In genomic region chr3:139041921-139042320, GRCm38 (mm10) we compare ENCODE assay signal across 12 mouse cellular contexts. TPM values are rescaled to one million over a fixed set of nuclear protein-coding genes. Genes with fewer than 3 reads are reported as not detected.
DNase-seq lines count a peak whose midpoint lies in the region; ATAC-seq and TF ChIP-seq lines count a peak whose summit lies in the region.
"Had no signal": no experiment of that assay in that cellular context is flagged by ENCODE, and none has a peak within 500 bp of the region (broad histone marks: within the 10 kb centered on the region; RNA-seq: fewer than 3 reads in every experiment).

No protein-coding gene starts in this region.

- ATAC-seq in liver, embryonic 15.5 days (ENCODE audit: insufficient read depth) = peak; percentile 56
- no peak for ATAC-seq in liver, embryonic 11.5 days (replicated peaks; ENCODE audit: low FRiP score)
- ATAC-seq in liver, embryonic 16.5 days (ENCODE audit: low read depth) = 0 out of 2 replicates have a peak, but pooled peaks have one; percentile 41

- H3K9me3 ChIP-seq in liver, embryonic 15.5 days (replicated peaks) = no peaks in the 10 kb centered on the region
- no peaks in the 10 kb centered on the region for H3K9me3 ChIP-seq in liver, embryonic 11.5 days (ENCODE audit: control insufficient read depth, low read length)
- no peaks in the 10 kb centered on the region for H3K9me3 ChIP-seq in liver, embryonic 16.5 days (replicated peaks; ENCODE audit: control insufficient read depth, low read length)

- H3K9ac ChIP-seq in liver, embryonic 15.5 days = no peak overlapping the region
- H3K9ac ChIP-seq in liver, embryonic 11.5 days (ENCODE audit: low read depth, low read length) = no peak overlapping the region
- H3K9ac ChIP-seq in liver, embryonic 16.5 days (ENCODE audit: low read depth, low read length) = no peak overlapping the region

- no peak for TF ChIP-seq CTCF in small intestine, adult 2 months (IDR thresholded peaks at IDR 0.05; ENCODE audit: extremely low read depth, insufficient read length, insufficient replicate concordance, low read depth, low read length)

- no peak for TF ChIP-seq POLR2A in small intestine, adult 2 months (IDR thresholded peaks at IDR 0.05; ENCODE audit: low read depth, low read length)

- no peak overlapping the region; the same call in 1 of the 2 replicates for H3K4me2 ChIP-seq in liver, embryonic 15.5 days
- no peak overlapping the region for H3K4me2 ChIP-seq in liver, embryonic 11.5 days
- H3K4me2 ChIP-seq in liver, embryonic 16.5 days (ENCODE audit: low read depth, low read length) = no peak overlapping the region

- no peaks in the 10 kb centered on the region for H3K36me3 ChIP-seq in liver, embryonic 15.5 days (replicated peaks)
- no peaks in the 10 kb centered on the region for H3K36me3 ChIP-seq in liver, embryonic 11.5 days (ENCODE audit: control insufficient read depth, insufficient read depth, low read length)
- no peaks in the 10 kb centered on the region for H3K36me3 ChIP-seq in liver, embryonic 16.5 days (ENCODE audit: control insufficient read depth, insufficient read depth)
- 0 out of 2 replicates have a peak, but pooled peaks cover 2% of the 10 kb centered on the region for H3K36me3 ChIP-seq in small intestine, adult 2 months (ENCODE audit: control insufficient read depth, insufficient read depth, low read length)

- H3K27me3 ChIP-seq in liver, embryonic 15.5 days = no peaks in the 10 kb centered on the region
- no peaks in the 10 kb centered on the region for H3K27me3 ChIP-seq in liver, embryonic 11.5 days (replicated peaks; ENCODE audit: control insufficient read depth, insufficient read depth, low read length)
- H3K27me3 ChIP-seq in liver, embryonic 16.5 days (ENCODE audit: control insufficient read depth, insufficient read depth, low read depth, low read length) = no peaks in the 10 kb centered on the region
- H3K27me3 ChIP-seq in small intestine, adult 2 months (ENCODE audit: control insufficient read depth, insufficient read depth, low read length) = no peaks in the 10 kb centered on the region

- WGBS in liver, embryonic 15.5 days (ENCODE audit: insufficient replicate concordance) = 35% methylated on average over 4 of the region's 4 CpGs
- WGBS in liver, embryonic 11.5 days = 53% methylated on average over 4 of the region's 4 CpGs
- WGBS in liver, embryonic 16.5 days (ENCODE audit: insufficient replicate concordance) = 40% methylated on average over 4 of the region's 4 CpGs
- WGBS in small intestine, adult 2 months = 81% methylated on average over 4 of the region's 4 CpGs

- no peak overlapping the region for H3K27ac ChIP-seq in liver, embryonic 15.5 days (replicated peaks)
- no peak overlapping the region for H3K27ac ChIP-seq in liver, embryonic 11.5 days (ENCODE audit: low read depth, low read length)
- peak overlapping the region; percentile 48; the same call in 1 of the 2 replicates for H3K27ac ChIP-seq in liver, embryonic 16.5 days (ENCODE audit: low read length)
- peak overlapping the region; percentile 70 for H3K27ac ChIP-seq in small intestine, adult 2 months (ENCODE audit: insufficient read depth, low read depth, low read length)
- H3K27ac ChIP-seq: layer of hippocampus, adult 2 months; stomach, postnatal 0 days had no signal

- H3K4me1 ChIP-seq in liver, embryonic 15.5 days (replicated peaks) = no peaks in the 10 kb centered on the region; the same call in 1 of the 2 replicates
- no peaks in the 10 kb centered on the region for H3K4me1 ChIP-seq in liver, embryonic 11.5 days (replicated peaks; ENCODE audit: control insufficient read depth, insufficient read depth, low read length)
- no peaks in the 10 kb centered on the region for H3K4me1 ChIP-seq in liver, embryonic 16.5 days (ENCODE audit: control insufficient read depth, low read depth, low read length)
- peaks cover 10% of the 10 kb centered on the region for H3K4me1 ChIP-seq in small intestine, adult 2 months (ENCODE audit: control insufficient read depth, insufficient read depth, insufficient read length, low read length)

- no peak overlapping the region for H3K4me3 ChIP-seq in liver, embryonic 15.5 days (replicated peaks)
- no peak overlapping the region for H3K4me3 ChIP-seq in liver, embryonic 11.5 days (ENCODE audit: low read depth, low read length)
- no peak overlapping the region for H3K4me3 ChIP-seq in liver, embryonic 16.5 days (ENCODE audit: low read depth, low read length)
- no peak overlapping the region for H3K4me3 ChIP-seq in small intestine, adult 2 months (ENCODE audit: low read depth, low read length)
- H3K4me3 ChIP-seq: layer of hippocampus, adult 2 months had no signal

- DNase-seq in liver, embryonic 11.5 days (ENCODE audit: low spot score) = no peak
- peak; percentile 12 for DNase-seq in MEL-GATA-1-ER (ENCODE audit: extremely low read depth, low read depth)
- no peak for DNase-seq in neural tube, embryonic 10.5 days (ENCODE audit: extremely low spot score, low spot score)
- no peak for DNase-seq in left cerebral cortex, adult 8-10 months (ENCODE audit: low spot score in 2 of 2)
- DNase-seq: adrenal gland, postnatal 25 days; cerebellum, adult 11-12 months; left cerebral cortex, postnatal 4 days had no signal

RNA-seq across cellular contexts. Expression of gene Rap1gds1, which starts 33.1 kb away (rescaled TPM):
- 14.6 and 15.5 TPM in 2 replicates for polyA plus RNA-seq in liver, embryonic 15.5 days (2015; fragmentation: Nextera tagmentation; extraction: Ambion mirVana)
- 44.1 and 50.0 TPM in 2 replicates for polyA plus RNA-seq in liver, embryonic 11.5 days (2014; fragmentation: Nextera tagmentation; extraction: Ambion mirVana)
- polyA plus RNA-seq in liver, embryonic 16.5 days (2015; fragmentation: Nextera tagmentation; extraction: Ambion mirVana) = 13.7 and 14.8 TPM in 2 replicates
- polyA plus RNA-seq in small intestine, adult 2 months (2012; rRNA removed) = 4.4 and 8.4 TPM in 2 replicates
- total RNA-seq in left cerebral cortex, adult 8-10 months (2022) = 100 to 1,000 TPM; 249 to 287 (median 264) TPM

Comparison
In these comparisons a context has a peak if more than half of its experiments do, and no peak if none do; other contexts are left out.
1. H3K27ac ChIP-seq: peak in liver, embryonic 16.5 days (single experiment) and small intestine, adult 2 months (single experiment); none in liver, embryonic 15.5 days (single experiment) and liver, embryonic 11.5 days (single experiment).